Mouse (Mus musculus): Measurements from ENCODE around the gene Tfap4.
A peak's percentile ranks its signal among the peaks of the same experiment; 100 is the strongest.

DNA sequence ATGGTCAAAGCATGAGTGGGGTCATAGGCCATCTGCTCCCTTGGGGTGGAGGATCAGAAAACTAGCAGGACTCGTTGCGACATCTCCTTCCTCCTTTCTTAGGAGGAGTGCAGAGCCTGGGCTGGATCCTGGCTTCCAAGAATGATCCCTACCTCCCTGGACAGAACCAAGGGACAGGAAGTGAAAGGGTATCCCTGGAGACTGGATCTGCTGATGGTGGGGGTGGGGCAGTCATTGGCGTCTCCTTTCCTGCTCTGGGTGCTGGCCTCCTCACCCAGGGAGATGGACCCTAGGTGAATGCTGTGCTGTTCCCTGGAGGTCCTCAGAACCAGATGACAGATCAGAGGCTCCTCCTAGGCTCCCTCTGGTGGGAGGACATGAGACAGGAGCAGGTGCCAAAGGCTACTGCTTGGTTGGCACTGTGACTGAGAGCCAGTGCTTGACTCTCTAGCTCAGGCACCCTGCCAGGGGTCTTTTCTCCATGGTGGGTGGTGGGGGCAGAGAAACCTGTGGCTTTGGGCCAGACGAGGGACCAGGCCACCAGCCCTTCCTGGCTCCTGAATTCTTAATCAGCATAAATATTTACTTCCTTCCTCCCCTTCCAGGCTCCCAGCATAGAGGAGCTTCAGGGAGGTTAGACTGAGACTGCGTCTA is 46.9 kb upstream of the Tfap4 start:
- TF ChIP-seq CTCF (IDR thresholded peaks at IDR 0.05; ENCODE audit: extremely low read depth, insufficient read depth, low read length) = peak; percentile 27; the same call in 1 of the 2 replicates
- TF ChIP-seq POLR2A (IDR thresholded peaks at IDR 0.05; ENCODE audit: extremely low read depth, insufficient read depth, low read length) = no peak
